Mouse (Mus musculus): ENCODE results near the gene Imp3.
"Not testable (repeated sequence)": the region's sequence is repeated elsewhere in the genome, so short reads cannot be mapped to it uniquely, and the experiment has no call there.

Imp3 gene

DNA sequence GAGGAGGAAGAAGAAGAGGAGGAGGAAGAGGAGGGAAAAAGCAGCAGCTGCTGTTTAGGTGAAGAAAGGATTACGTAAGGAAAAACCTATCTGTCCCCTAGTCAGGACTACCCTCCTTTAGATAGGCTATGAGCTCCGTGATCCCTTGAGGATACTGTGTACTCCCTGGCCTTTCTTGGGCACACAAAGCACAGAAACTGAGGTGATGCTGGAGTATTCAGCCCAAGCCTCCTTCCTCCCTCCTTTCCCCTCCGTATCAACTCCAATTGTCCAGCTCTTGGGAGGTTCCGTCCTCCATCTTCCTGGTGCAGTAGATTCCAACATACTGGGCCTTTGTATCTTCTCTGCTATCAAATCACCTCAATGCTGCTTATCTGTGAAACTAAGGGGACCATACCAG is 14.5 kb upstream of the Imp3 start:
- no peak for DNase-seq (ENCODE audit: low spot score in 2 of 2)

DNA sequence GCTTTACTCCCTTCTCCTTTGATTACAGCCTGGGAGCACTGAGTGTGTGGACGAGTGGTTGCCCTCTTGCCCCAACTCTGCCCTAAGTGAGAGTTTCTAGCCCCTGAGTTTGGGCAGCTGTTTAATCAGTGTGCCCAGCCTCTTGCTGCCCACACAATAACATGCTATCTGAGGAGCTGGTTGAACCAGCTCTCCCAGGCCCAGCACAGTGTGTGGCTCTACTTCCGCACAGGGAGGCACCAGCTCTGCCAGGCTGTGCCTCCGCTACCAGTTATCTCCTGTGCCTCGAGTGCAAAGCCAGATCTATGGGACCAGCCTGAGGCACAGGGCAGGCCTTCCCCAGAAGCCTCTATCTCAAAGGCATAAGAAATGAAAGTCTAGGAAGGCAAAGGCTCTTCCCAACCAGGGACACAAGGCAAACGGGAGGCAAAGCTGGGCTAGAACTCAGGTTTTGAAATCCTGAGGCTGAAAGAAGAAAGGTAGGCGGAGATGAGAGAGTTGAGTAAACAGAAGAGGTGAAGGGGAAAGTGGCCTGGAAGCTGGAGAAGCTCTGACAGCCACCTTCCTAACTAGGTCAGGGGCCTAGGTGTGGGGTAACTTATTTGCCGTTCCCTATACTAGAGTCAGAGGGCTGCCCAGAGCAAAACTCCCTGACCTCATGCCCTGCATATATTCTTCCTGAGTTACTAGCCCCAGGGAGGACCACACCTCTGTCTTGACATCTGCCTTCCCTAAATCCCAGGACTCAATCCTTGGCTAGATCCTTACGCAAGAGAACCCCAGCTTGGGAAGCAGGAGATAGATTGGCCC is 13.2 kb upstream of the Imp3 start:
- DNase-seq (ENCODE audit: low spot score in 2 of 2): no peak

DNA sequence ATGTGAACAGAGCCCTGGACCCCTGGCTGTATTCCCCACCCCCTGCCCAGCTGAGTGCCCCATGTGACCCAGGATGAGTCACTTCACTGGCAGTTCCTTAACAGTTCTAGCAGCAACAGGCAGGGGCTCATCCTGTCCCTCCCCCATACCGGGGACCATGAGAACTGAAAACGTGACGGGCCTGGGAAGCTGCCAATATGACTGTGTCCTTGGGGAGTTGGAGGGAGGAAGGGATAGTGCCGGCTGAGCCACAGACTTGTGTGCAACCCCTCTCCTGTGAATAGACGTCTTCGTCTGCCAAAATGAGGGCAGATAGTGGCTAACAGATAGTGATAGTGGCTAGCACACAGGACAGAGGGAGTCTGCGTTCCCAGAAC is 12.6 kb upstream of the Imp3 start:
- DNase-seq (ENCODE audit: low spot score in 2 of 2): no peak

DNA sequence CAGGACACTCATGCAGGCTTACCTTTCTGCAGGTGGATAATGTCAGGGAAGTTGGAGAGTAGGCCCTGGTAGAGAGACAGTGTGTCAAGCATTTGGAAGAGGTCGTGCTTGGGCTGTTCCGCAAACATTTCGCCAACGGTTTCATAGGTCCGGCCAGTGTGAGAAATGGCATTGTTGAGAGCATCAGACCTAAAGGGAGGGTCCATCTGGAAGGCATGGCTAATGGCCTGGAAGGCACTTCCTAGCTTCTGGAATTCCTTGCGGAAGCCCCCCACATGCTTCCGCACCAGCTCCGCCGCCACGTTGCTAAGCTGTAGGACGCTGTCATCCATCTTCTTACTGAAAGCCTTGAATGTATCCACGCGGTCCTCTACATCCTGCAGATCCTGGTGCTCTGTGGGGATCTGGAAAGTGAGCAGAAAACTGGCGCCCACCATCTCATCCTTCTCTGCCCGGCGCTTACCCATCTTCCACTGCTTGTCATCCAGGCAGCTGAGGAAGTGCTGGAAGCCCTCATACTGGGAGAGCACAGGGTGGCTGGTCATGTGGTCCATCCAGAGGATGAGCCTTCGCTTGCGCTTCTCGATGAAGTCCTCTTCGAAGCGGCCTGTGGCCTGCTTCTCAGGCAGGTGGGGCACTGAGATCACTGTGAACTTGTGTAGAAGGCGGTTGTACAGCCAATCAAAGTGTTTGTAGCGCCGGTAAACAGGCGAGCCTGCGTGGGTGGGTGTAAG is 11.8 kb upstream of the Imp3 start:
- no peak for DNase-seq (ENCODE audit: low spot score in 2 of 2)

DNA sequence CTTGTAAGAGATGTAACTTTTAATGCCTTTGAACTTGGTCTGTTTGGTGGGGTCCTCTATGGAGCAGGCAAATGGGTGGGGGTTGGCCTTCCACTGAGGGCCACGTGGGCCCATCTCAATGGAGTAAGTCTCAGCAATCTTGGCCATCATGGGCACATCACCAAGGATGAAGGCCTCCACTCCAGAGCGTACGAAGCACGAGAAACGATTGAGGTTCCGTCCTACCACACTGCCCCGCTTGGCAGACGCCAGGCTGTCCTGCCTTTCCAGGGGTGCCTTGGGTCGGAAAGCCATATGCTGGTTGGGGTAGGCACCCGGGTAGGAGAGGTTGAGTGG is 11.3 kb upstream of the Imp3 start:
- DNase-seq (ENCODE audit: low spot score in 2 of 2): no peak

DNA sequence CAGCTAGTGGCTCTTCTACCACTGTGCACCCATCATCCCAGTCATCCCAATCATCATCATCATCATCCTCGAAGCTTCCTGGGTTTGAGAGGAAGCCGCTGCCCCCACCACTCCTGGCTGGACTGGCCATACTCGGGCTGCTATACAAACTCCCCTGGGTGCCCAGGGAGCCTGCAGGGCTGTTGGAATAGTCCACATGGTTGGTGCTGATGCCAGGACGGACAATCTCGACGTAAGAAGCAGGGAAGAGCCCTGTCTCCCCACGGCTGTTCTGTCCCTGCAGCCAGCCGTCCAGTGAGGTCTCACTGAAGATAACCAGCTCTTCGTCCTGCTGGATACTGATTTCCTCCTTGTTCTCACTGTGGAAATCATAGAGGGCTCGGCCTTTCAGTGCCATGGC is 10.9 kb upstream of the Imp3 start:
- DNase-seq (ENCODE audit: low spot score in 2 of 2): no peak

DNA sequence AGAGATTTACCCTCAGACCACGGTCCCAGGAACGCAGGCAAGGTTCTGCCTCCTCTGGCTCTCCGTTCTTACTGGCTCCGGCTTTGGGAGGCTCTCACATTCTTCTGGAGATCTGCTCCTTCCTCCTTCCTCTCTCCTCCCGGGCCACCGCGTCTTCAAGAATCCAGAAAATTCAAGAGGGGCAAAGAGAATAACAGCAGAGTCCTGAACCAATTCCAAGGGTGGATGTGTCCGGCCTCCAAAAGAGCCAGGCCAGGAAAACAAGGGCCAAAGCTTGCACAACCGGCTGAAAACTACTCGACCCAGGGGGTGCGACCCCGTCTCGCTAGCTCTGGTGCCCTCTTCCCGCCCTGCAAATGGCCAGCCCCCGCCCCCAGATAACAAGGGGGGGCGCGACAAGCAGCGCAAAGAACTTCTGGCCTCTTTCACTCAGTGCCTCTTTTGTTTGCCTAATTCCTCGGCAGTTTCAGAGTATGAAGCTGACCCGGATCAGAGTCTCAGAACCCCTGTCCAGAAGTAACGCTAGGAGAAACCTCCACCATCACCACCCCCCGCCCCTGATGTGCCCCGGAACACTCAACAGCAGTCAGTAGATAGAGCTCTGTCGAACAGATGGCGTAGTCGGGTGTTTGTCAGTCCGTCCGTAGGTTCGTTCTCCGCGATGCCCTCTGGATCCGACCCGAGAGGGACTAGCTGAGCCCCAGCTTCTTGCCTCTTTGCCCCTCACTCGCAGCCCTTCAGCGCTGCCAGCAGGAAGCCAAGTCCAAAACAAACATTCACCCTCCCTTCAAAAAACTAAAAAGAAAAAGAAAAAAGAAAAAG is 9.9 kb upstream of the Imp3 start:
- DNase-seq (ENCODE audit: low spot score in 2 of 2): peak in 1 of 2 experiments; percentile 12

DNA sequence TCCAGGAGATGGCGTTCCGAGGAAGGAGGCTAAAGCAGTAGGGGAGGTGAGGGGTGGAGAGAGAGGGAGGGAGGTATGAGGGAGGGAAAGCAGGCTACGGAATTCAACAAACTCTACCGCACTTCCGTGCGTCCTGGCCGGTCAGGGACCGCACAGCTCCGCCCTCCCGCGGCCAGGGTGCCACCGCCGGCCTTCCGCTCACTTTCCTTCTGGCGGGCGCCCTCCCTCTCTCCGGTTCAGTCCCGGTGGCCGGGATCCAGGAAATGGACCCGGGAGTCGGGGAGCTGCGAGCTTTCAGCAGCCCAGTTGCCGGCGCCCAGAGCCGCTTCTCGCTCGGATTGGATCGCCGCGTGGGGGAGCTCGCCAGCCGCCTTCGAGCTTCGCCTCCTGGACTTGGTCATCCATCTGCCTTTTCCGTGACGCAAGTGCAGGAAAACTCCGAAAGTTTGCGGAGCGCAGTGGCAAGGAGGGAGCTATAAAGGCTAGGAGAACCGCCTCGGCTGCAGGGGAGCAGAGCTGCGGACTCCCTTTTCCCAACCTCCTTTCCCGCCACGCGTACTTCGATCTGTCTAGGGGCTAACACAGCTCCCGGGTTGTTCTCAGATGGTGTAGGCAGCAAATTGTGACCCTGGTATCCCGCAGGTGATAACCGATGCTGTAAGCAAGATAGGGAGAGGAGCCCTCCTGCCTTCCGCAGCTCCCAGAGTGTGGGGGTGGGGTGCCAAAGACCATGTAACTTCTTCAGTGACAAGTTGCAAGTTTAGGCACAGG is 9.0 kb upstream of the Imp3 start, which contains the start of gene Snx33:
TSS of gene Snx33 (minus strand) at position 331 of the 771 bp plus-strand sequence.
- DNase-seq (ENCODE audit: low spot score in 2 of 2): peak; percentile 53 to 66

DNA sequence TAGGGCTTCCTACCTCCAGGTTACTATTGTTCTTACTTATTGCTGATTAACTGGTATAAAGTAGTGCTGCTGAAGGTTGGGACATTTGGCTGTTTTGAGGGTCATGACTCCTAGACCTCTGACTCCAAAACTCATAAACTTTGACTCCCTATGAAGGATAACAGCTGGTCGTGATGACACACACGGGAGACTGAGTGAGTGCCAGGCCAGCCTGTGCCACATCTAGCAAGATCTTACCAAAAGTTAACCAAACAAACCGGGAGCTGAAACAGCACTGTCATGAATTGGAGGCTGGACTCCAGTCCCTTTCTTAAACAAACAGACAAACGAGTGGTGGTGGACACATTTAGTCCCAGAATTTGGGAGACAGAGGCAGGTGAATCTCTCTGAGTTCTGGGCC is 7.8 kb upstream of the Imp3 start:
- no peak for DNase-seq (ENCODE audit: low spot score in 2 of 2)

DNA sequence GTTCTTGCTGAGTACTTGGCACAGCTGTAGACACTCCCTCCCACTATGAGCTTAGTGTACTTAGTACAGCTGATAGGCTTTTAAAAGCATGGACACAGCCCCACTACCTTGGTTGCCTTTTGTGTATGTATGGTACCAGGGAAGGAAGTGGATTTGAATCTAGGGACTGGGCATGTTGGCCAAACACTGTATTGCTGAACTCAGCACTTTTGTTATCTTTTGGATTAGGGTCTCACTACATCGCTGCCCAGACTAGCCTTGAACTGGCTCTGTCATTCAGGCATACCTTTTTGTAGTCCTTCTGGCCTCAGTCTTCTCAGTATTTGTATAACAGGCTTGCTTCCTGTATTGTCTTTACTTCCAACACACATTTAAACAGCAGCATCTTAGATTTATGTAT is 6.7 kb upstream of the Imp3 start:
- DNase-seq (ENCODE audit: low spot score in 2 of 2): no peak

DNA sequence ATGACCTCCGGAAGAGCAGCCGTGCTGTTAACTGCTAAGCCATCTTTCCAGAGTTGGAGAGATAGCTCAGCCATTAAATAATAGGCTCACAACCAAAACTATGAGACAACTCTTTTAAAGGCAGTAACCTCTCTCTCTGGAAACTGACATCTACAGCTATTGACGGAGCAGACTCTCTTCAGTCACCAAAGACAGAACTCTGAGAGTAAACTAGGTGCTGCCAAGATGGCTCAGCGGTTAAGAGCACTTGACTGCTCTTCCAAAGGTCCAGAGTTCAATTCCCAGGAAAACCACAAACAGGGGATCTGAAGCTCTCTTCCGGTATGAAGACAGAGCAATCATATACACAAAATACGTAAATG is 433 bp upstream of the Imp3 start:
- no peak for DNase-seq (ENCODE audit: low spot score in 2 of 2)

DNA sequence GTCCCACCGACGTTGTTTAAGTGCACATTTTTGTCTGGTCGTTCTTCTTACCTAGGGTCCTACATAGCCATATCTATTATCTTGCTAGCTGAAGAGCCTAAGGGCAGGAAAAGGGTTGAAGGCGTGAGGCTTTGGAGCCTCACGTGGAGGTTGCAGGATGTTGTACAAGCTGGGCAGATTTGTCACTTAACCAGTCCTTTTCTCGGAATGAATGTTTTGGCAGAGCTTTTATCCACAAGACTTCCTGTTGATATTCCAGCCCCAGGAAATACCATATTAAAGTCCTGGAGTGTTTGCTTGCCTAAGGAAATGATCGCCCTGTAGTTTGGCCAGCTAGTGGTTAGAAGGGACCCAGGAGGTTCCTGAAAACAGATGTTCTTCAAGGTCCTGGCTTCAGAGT is 1.1 kb downstream of the Imp3 start:
- DNase-seq (ENCODE audit: low spot score in 2 of 2): no peak

DNA sequence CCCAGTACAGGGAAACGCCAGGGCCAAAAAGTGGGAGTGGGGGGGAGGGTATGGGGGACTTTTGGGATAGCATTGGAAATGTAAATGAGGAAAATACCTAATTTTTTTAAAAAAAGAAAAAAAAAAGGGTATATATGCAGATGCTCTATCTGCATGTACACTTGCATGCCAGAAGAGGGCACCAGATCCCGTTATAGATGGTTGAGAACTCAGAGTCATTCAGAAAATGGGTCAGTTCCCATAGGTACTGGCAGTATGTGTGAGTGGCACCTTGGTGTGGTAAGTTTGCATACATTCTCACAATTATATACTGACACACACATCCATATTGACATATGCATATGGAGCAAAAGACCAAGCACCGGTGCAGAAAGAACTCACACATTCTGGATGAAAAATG is 10.2 kb downstream of the Imp3 start:
- peak; percentile 56 to 68 for DNase-seq (ENCODE audit: low spot score in 2 of 2)

DNA sequence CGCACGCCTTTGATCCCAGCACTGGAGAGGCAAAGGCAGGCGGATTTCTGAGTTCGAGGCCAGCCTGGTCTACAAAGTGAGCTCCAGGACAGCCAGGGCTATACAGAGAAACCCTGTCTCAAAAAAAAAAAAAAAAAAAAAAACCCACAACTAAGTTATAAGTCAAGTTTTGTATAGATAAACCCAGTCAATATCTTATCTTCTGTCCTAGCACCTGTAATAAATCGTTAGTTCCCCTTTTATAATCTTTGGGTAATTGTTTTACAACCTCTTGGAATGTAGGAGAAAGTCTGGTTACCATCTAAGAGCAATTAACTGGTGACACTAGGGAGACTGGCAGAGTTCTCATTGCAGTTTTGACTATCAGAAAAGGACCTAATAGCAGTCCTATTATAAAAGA is 11.4 kb downstream of the Imp3 start:
- not testable (repeated sequence) for DNase-seq (ENCODE audit: low spot score in 2 of 2)

DNA sequence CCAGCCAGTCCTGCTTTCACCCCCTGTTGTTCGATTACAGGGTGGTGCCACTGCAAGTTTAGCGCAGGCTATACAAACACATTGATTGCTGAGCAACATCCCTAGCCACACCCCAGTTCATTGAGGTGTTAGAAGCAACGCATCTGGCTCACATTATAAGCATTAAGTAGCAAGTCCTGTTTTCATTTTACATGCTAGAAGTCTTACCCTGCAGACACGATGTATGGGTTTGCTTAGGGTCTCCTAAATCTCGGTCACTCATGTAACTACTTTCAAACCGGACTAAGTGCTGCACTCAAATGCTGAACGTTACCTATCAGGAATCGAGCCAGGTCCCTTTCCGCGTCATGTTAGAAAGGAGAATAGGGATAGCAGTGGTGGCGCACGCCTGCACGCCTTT is 12.5 kb downstream of the Imp3 start:
- no peak for DNase-seq (ENCODE audit: low spot score in 2 of 2)

DNA sequence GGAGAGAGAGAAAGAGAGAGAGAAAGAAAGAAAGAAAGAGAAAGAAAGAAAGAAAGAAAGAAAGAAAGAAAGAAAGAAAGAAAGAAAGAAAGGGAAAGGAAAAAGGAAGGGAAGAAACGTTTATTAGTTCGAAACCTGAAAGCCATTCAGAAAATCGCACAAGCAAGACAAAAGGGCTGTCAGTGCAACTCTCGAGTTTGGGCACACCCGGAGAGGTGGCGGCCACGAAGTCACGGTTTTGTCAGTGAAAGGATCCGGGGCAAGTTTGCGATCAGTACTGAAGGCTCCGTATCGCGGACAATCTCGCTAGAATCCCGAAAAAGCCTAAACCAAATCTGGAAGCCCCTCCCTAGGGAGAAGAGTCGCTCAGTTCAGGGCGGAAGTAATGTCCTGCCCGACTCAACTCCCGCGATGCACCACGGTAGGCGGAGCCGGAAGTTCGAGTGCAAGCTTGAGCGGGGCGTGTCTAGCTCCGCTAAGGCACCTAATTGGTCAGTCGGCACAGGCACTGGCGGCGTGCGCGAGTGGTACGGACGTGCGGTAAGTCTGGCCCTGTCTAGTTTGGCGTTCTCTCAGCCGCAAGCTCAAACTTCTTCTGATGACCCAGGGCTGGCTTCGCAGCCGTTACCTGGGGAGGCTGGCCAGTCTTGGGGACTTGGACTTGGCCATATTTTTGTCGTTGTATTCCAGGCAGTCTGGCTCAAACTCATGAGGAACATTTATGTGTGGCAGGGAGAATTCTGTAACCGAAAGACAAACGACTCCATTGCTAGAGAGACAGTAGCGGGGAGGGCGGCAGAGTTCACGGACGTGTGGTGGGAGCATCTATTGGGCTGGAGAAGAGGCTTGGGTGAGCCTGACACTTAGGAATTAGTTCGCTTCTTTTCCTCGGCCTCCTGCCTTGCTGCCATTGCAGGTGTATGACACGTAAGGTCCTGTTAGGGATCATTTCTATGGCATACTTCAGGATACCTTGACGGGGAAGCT is 13.4 kb downstream of the Imp3 start, which contains the start of gene Snupn:
TSS of gene Snupn (plus strand) at position 465 of the 987 bp plus-strand sequence.
- peak; percentile 95 to 96 for DNase-seq (ENCODE audit: low spot score in 2 of 2)

DNA sequence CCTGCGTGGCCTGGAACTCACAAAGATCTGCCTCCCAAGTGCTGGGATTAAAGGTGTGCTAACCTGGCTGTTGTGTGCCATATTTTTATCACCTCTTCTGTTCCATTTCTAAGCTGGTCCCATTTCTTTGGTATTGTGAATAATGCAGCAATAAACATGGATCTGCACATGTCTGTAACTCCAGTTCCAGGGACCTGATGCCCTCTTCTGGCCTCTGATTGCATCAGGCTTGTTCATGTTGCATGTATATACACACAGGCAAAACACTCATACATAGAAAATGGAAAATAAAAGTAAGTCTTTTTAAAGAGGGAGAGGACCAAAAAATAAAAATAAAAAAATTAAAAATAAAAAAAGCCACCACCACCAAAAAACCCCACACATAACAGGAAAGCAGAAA is 16.3 kb downstream of the Imp3 start:
- DNase-seq (ENCODE audit: low spot score in 2 of 2): no peak

DNA sequence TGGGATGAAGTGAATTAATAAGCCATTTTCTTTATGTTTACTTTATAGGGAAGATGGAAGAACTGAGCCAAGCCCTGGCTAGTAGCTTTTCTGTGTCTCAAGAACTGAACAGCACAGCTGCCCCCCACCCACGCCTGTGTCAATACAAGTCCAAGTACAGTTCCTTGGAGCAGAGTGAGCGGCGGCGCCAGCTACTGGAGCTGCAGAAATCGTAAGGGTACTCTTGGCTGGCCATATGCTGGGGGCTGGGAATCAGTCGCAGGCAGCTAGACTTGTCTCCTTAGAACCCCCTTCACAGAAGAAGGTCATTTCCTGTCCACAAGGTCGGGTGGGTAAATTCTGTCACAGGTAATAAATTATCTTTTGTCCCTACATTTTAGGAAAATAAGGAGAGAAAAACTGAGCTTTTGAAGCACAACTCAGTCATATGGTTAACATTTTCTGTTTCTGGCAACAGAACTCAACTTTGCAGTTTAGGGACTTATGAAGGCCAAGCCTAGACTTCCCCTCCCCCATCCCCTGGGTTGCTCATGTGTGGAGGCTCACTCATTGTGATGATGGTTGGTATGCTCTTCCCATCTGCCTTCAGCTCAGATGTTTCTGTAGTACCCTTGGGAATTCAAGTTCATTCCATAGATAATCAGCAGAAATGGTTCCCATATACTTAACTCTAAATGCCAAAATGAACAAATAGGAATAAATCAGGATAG is 19.8 kb downstream of the Imp3 start:
- no peak for DNase-seq (ENCODE audit: low spot score in 2 of 2)

DNA sequence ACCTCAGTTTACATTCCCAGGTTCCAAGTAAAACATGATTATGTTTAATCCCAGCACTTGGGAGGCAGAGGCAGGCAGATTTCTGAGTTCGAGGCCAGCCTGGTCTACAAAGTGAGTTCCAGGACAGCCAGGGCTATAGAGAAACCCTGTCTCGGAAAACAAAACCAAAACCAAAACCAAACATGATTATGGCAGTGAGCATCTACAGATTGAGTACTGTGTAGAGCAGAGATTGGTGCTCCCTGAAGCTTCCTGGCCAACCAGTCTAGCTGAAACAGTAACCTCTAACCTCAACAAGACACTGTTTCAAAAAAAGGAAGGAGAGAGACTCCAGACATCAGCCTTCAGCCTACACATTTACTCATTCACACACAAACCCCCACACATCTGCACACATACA is 21.4 kb downstream of the Imp3 start:
- no peak for DNase-seq (ENCODE audit: low spot score in 2 of 2)

DNA sequence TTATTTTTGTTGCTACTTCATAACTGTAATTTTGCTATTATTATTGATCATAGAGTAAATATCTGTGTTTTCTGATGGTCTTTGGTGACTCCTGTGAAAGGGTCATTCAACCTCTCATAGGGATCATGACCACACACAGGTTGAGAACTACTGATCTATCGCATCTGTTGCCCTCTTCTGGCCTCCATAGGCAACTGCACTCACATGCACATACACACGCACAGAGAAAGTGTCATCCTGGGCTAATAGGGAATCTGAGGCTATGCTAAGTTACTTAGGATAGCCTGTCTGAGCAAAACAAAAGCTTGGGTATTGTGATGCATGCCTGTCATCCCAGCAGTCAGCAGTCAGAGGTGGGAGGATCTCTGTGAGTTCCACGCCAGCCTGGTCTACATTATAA is 24.3 kb downstream of the Imp3 start:
- DNase-seq (ENCODE audit: low spot score in 2 of 2): no peak
